In the genomic region with DNA sequence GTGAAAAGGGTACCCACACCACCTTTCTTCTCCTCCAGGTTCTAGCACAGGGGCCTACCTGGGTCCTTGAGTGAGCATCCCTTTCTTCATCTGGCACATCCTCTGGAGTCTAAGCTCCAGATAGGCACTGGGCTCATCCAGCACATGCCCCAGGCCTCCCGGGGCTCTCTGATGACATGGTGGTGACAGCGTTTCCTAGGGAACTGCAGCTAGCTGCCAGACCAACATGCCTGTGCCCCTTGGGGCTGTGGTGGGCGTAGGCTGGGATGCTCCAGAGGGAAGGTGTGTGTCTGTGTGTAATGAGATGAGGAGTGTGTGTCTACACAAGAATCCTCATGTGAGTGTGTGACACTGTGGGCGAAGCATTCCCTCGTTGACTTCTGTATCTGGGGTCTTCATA, we compare ENCODE assay signal across 17 mouse cellular contexts. TPM values are rescaled to one million over a fixed set of nuclear protein-coding genes. Genes with fewer than 3 reads are reported as not detected.
DNase-seq lines count a peak whose midpoint lies in the region; ATAC-seq and TF ChIP-seq lines count a peak whose summit lies in the region.
"Had no signal": no experiment of that assay in that cellular context is flagged by ENCODE, and none has a peak within 500 bp of the region (broad histone marks: within the 10 kb centered on the region; RNA-seq: fewer than 3 reads in every experiment).

No protein-coding gene starts in this region.

- H3K9ac ChIP-seq in forebrain, postnatal 0 days: no peak overlapping the region
- H3K9ac ChIP-seq in midbrain, embryonic 16.5 days (ENCODE audit: low read depth, low read length): no peak overlapping the region
- no peak overlapping the region for H3K9ac ChIP-seq in midbrain, embryonic 11.5 days (ENCODE audit: low read length)
- H3K9ac ChIP-seq in embryonic facial prominence, embryonic 12.5 days: no peak overlapping the region
- peak overlapping the region; percentile 22; the same call in 1 of the 2 replicates for H3K9ac ChIP-seq in hindbrain, embryonic 16.5 days (ENCODE audit: low read depth, low read length)
- no peak overlapping the region for H3K9ac ChIP-seq in liver, embryonic 12.5 days
- H3K9ac ChIP-seq: heart, embryonic 15.5 days; hindbrain, embryonic 15.5 days had no signal

- H3K4me2 ChIP-seq in forebrain, postnatal 0 days (ENCODE audit: low read depth): no peak overlapping the region
- no peak overlapping the region for H3K4me2 ChIP-seq in midbrain, embryonic 16.5 days (ENCODE audit: low read length)
- no peak overlapping the region for H3K4me2 ChIP-seq in midbrain, embryonic 11.5 days
- H3K4me2 ChIP-seq in embryonic facial prominence, embryonic 12.5 days (replicated peaks): no peak overlapping the region
- no peak overlapping the region for H3K4me2 ChIP-seq in hindbrain, embryonic 16.5 days (ENCODE audit: low read length)
- no peak overlapping the region for H3K4me2 ChIP-seq in liver, embryonic 12.5 days
- H3K4me2 ChIP-seq: heart, embryonic 15.5 days; hindbrain, embryonic 15.5 days had no signal

- no peak overlapping the region for H3K27ac ChIP-seq in forebrain, postnatal 0 days (ENCODE audit: low read depth, low read length)
- H3K27ac ChIP-seq in forebrain, embryonic 10.5 days: no peak overlapping the region
- H3K27ac ChIP-seq in midbrain, embryonic 16.5 days (ENCODE audit: low read length): no peak overlapping the region
- H3K27ac ChIP-seq in midbrain, embryonic 11.5 days (ENCODE audit: low read depth, low read length): no peak overlapping the region
- peak overlapping the region; percentile 18; the same call in 1 of the 2 replicates for H3K27ac ChIP-seq in embryonic facial prominence, embryonic 12.5 days
- no peak overlapping the region for H3K27ac ChIP-seq in hindbrain, embryonic 16.5 days (ENCODE audit: low read depth, low read length)
- no peak overlapping the region for H3K27ac ChIP-seq in liver, embryonic 12.5 days
- H3K27ac ChIP-seq: heart, adult 2 months; heart, embryonic 15.5 days; hindbrain, embryonic 15.5 days had no signal

- H3K27me3 ChIP-seq in forebrain, postnatal 0 days (ENCODE audit: insufficient read depth, low read length): no peaks in the 10 kb centered on the region
- H3K27me3 ChIP-seq in forebrain, embryonic 10.5 days (ENCODE audit: poor library complexity, severe bottlenecking): no peaks in the 10 kb centered on the region
- no peaks in the 10 kb centered on the region for H3K27me3 ChIP-seq in midbrain, embryonic 16.5 days (ENCODE audit: control insufficient read depth, insufficient read depth, low read depth, low read length)
- no peaks in the 10 kb centered on the region for H3K27me3 ChIP-seq in midbrain, embryonic 11.5 days (ENCODE audit: control insufficient read depth, insufficient read depth, low read length)
- H3K27me3 ChIP-seq in embryonic facial prominence, embryonic 12.5 days: no peaks in the 10 kb centered on the region
- H3K27me3 ChIP-seq in hindbrain, embryonic 16.5 days (replicated peaks; ENCODE audit: control insufficient read depth, insufficient read depth, low read length): no peaks in the 10 kb centered on the region
- no peaks in the 10 kb centered on the region for H3K27me3 ChIP-seq in liver, embryonic 12.5 days (replicated peaks)
- H3K27me3 ChIP-seq: heart, embryonic 15.5 days; hindbrain, embryonic 15.5 days had no signal

- WGBS in forebrain, postnatal 0 days: 82% methylated on average over 5 of the region's 5 CpGs
- WGBS in forebrain, embryonic 10.5 days: 87% methylated on average over 5 of the region's 5 CpGs
- 78% methylated on average over 5 of the region's 5 CpGs for WGBS in midbrain, embryonic 16.5 days
- 78% methylated on average over 5 of the region's 5 CpGs for WGBS in midbrain, embryonic 11.5 days
- WGBS in embryonic facial prominence, embryonic 12.5 days: 77% methylated on average over 5 of the region's 5 CpGs
- 66% methylated on average over 5 of the region's 5 CpGs for WGBS in hindbrain, embryonic 16.5 days
- 73% methylated on average over 5 of the region's 5 CpGs for WGBS in liver, embryonic 12.5 days (ENCODE audit: insufficient replicate concordance)

- no peak for DNase-seq in forebrain, postnatal 0 days
- no peak for DNase-seq in forebrain, embryonic 10.5 days (ENCODE audit: extremely low spot score, low spot score)
- DNase-seq in midbrain, embryonic 11.5 days (ENCODE audit: low spot score, missing footprints): no peak
- DNase-seq in spleen, postnatal 10 days (ENCODE audit: low spot score in 2 of 2): no peak
- DNase-seq: cerebellum, adult 2 months; gastrocnemius, postnatal 25 days; heart, adult 2 months; lung, postnatal 14 days; thymus, adult 2 months had no signal

- no peak overlapping the region for H3K4me3 ChIP-seq in forebrain, postnatal 0 days (ENCODE audit: low read depth, low read length)
- no peak overlapping the region for H3K4me3 ChIP-seq in forebrain, embryonic 10.5 days
- H3K4me3 ChIP-seq in midbrain, embryonic 16.5 days (ENCODE audit: low read depth, low read length): no peak overlapping the region
- H3K4me3 ChIP-seq in midbrain, embryonic 11.5 days (ENCODE audit: low read depth, low read length): no peak overlapping the region
- H3K4me3 ChIP-seq in embryonic facial prominence, embryonic 12.5 days: no peak overlapping the region
- H3K4me3 ChIP-seq in hindbrain, embryonic 16.5 days (ENCODE audit: low read length): no peak overlapping the region
- H3K4me3 ChIP-seq in liver, embryonic 12.5 days: no peak overlapping the region
- H3K4me3 ChIP-seq: heart, adult 2 months; heart, embryonic 15.5 days; hindbrain, embryonic 15.5 days; myocyte had no signal

- peaks cover 5% of the 10 kb centered on the region for H3K4me1 ChIP-seq in forebrain, postnatal 0 days (ENCODE audit: insufficient read depth)
- H3K4me1 ChIP-seq in forebrain, embryonic 10.5 days: peaks cover 15% of the 10 kb centered on the region
- H3K4me1 ChIP-seq in midbrain, embryonic 16.5 days (ENCODE audit: control insufficient read depth, insufficient read depth, low read length): peaks cover 6% of the 10 kb centered on the region; the same call in 1 of the 2 replicates
- peaks cover 3% of the 10 kb centered on the region for H3K4me1 ChIP-seq in midbrain, embryonic 11.5 days (ENCODE audit: control insufficient read depth, insufficient read depth, low read length)
- H3K4me1 ChIP-seq in embryonic facial prominence, embryonic 12.5 days: peaks cover 43% of the 10 kb centered on the region
- peaks cover 12% of the 10 kb centered on the region for H3K4me1 ChIP-seq in hindbrain, embryonic 16.5 days (ENCODE audit: control insufficient read depth, insufficient read depth, low read depth, low read length)
- peaks cover 24% of the 10 kb centered on the region for H3K4me1 ChIP-seq in liver, embryonic 12.5 days

- H3K9me3 ChIP-seq in forebrain, postnatal 0 days (ENCODE audit: low read length): no peaks in the 10 kb centered on the region
- H3K9me3 ChIP-seq in forebrain, embryonic 10.5 days: no peaks in the 10 kb centered on the region
- no peaks in the 10 kb centered on the region for H3K9me3 ChIP-seq in midbrain, embryonic 16.5 days (replicated peaks; ENCODE audit: control insufficient read depth, low read length, poor library complexity, severe bottlenecking)
- H3K9me3 ChIP-seq in midbrain, embryonic 11.5 days (ENCODE audit: control insufficient read depth, low read length): no peaks in the 10 kb centered on the region
- H3K9me3 ChIP-seq in embryonic facial prominence, embryonic 12.5 days: no peaks in the 10 kb centered on the region
- H3K9me3 ChIP-seq in hindbrain, embryonic 16.5 days (ENCODE audit: control insufficient read depth, low read length): no peaks in the 10 kb centered on the region
- H3K9me3 ChIP-seq in liver, embryonic 12.5 days (replicated peaks): no peaks in the 10 kb centered on the region
- H3K9me3 ChIP-seq: heart, embryonic 15.5 days; hindbrain, embryonic 15.5 days had no signal

- 0 out of 2 replicates have a peak, but pooled peaks have one; percentile 18 for ATAC-seq in forebrain, postnatal 0 days
- 0 out of 2 replicates have a peak, but pooled peaks have one; percentile 42 for ATAC-seq in midbrain, embryonic 16.5 days
- ATAC-seq in midbrain, embryonic 11.5 days (ENCODE audit: low FRiP score): no peak
- no peak for ATAC-seq in embryonic facial prominence, embryonic 12.5 days (ENCODE audit: insufficient number of reproducible peaks, insufficient read depth, low FRiP score, low TSS enrichment)
- ATAC-seq in hindbrain, embryonic 16.5 days: no peak
- ATAC-seq in liver, embryonic 12.5 days: no peak
- ATAC-seq: intestine, postnatal 0 days had no signal

- no peaks in the 10 kb centered on the region for H3K36me3 ChIP-seq in forebrain, postnatal 0 days (ENCODE audit: insufficient read depth)
- no peaks in the 10 kb centered on the region for H3K36me3 ChIP-seq in forebrain, embryonic 10.5 days (replicated peaks)
- H3K36me3 ChIP-seq in midbrain, embryonic 16.5 days (ENCODE audit: control insufficient read depth, insufficient read depth, low read length): no peaks in the 10 kb centered on the region
- H3K36me3 ChIP-seq in midbrain, embryonic 11.5 days (ENCODE audit: control insufficient read depth, insufficient read depth, low read length): no peaks in the 10 kb centered on the region
- no peaks in the 10 kb centered on the region for H3K36me3 ChIP-seq in embryonic facial prominence, embryonic 12.5 days
- H3K36me3 ChIP-seq in hindbrain, embryonic 16.5 days (ENCODE audit: control insufficient read depth, insufficient read depth, low read length): no peaks in the 10 kb centered on the region
- no peaks in the 10 kb centered on the region for H3K36me3 ChIP-seq in liver, embryonic 12.5 days
- H3K36me3 ChIP-seq: heart, embryonic 15.5 days; hindbrain, embryonic 15.5 days had no signal

- no peak for TF ChIP-seq CTCF in forebrain, postnatal 0 days (IDR thresholded peaks at IDR 0.05; ENCODE audit: low read depth)

RNA-seq across cellular contexts. Expression of a gene that starts 31.3 kb away (rescaled TPM):
- 4.3 and 5.4 TPM in 2 replicates for total RNA-seq in forebrain, postnatal 0 days (2014; rRNA removed)
- polyA plus RNA-seq in forebrain, postnatal 0 days (2015; fragmentation: Nextera tagmentation; extraction: Ambion mirVana): 5.6 and 6.3 TPM in 2 replicates
- polyA plus RNA-seq in forebrain, embryonic 10.5 days (2016; fragmentation: Nextera tagmentation; extraction: Ambion mirVana): 3.7 and 3.8 TPM in 2 replicates
- 4.4 and 5.1 TPM in 2 replicates for polyA plus RNA-seq in midbrain, embryonic 16.5 days (2015; fragmentation: Nextera tagmentation; extraction: Ambion mirVana)
- polyA plus RNA-seq in midbrain, embryonic 11.5 days (2014; fragmentation: Nextera tagmentation; extraction: Ambion mirVana): 2.6 and 3.3 TPM in 2 replicates
- polyA plus RNA-seq in embryonic facial prominence, embryonic 12.5 days (2016; fragmentation: Nextera tagmentation; extraction: Ambion mirVana): 10.1 and 10.8 TPM in 2 replicates
- 5.6 and 6.4 TPM in 2 replicates for polyA plus RNA-seq in hindbrain, embryonic 16.5 days (2015; fragmentation: Nextera tagmentation; extraction: Ambion mirVana)
- polyA plus RNA-seq in liver, embryonic 12.5 days (2016; fragmentation: Nextera tagmentation; extraction: Ambion mirVana): 2.3 and 2.7 TPM in 2 replicates

Comparison
In these comparisons a context has a peak if more than half of its experiments do, and no peak if none do; other contexts are left out.
1. ATAC-seq: peak in forebrain, postnatal 0 days (single experiment) and midbrain, embryonic 16.5 days (single experiment); none in midbrain, embryonic 11.5 days (single experiment), embryonic facial prominence, embryonic 12.5 days (single experiment), hindbrain, embryonic 16.5 days (single experiment) and liver, embryonic 12.5 days (single experiment).